Mouse (Mus musculus) Muller cell, postnatal 12 days (primary cell): ENCODE results near the gene Lcn2.
A peak's percentile ranks its signal among the peaks of the same experiment; 100 is the strongest.

Source experiments
- DNase-seq: peaks from one replicate; pipeline ENCODE4 v3.0.0-alpha.2; 2015; ENCODE audit errors: inconsistent ontology term

Gene Lcn2

GRCm38 (mm10) chr2:32344056-32344455 lies 44.0 kb downstream of the Lcn2 start:
- no peak for DNase-seq

GRCm38 (mm10) chr2:32343351-32343671 lies 44.7 kb downstream of the Lcn2 start:
- DNase-seq = no peak

GRCm38 (mm10) chr2:32342539-32343350 lies 45.3 kb downstream of the Lcn2 start:
- DNase-seq = peak; percentile 71

- no peak for DNase-seq
Measured at GRCm38 (mm10) chr2:32342039-32342438, 46.0 kb downstream of the Lcn2 start.

GRCm38 (mm10) chr2:32341634-32341939 lies 46.5 kb downstream of the Lcn2 start:
- DNase-seq = no peak

GRCm38 (mm10) chr2:32340836-32341633 lies 47.0 kb downstream of the Lcn2 start:
- no peak for DNase-seq

GRCm38 (mm10) chr2:32339912-32340642 lies 48.0 kb downstream of the Lcn2 start:
- no peak for DNase-seq

GRCm38 (mm10) chr2:32335888-32336287 lies 52.2 kb downstream of the Lcn2 start:
- no peak for DNase-seq
